Mouse (Mus musculus): ENCODE data around the gene Etv1. TPM values are rescaled to one million over a fixed set of nuclear protein-coding genes. Genes with fewer than 3 reads are reported as not detected.

Etv1 gene
- 1.9 and 4.2 TPM in 2 replicates for total RNA-seq (2017)

- peak; percentile 46; a peak in 3 of 4 replicates for ATAC-seq (replicated peaks in 1 of 2; ENCODE audit: insufficient read depth in 1 of 2, low FRiP score in 2 of 2, low TSS enrichment in 1 of 2, low read depth in 1 of 2, poor library complexity in 2 of 2, severe bottlenecking in 2 of 2)
Observed at GRCm38 (mm10) chr12:38779186-38779777, at the start of gene Etv1. Etv1 (plus strand) TSS chr12:38779380.

GRCm38 (mm10) chr12:38729661-38730060 lies 49.5 kb upstream of the Etv1 start:
- ATAC-seq (replicated peaks in 1 of 2; ENCODE audit: insufficient read depth in 1 of 2, low FRiP score in 2 of 2, low TSS enrichment in 1 of 2, low read depth in 1 of 2, poor library complexity in 2 of 2, severe bottlenecking in 2 of 2) = no peak

- no peak for ATAC-seq (replicated peaks in 1 of 2; ENCODE audit: insufficient read depth in 1 of 2, low FRiP score in 2 of 2, low TSS enrichment in 1 of 2, low read depth in 1 of 2, poor library complexity in 2 of 2, severe bottlenecking in 2 of 2)
Observed at GRCm38 (mm10) chr12:38730791-38731190, 48.4 kb upstream of the Etv1 start.

- ATAC-seq (replicated peaks in 1 of 2; ENCODE audit: insufficient read depth in 1 of 2, low FRiP score in 2 of 2, low TSS enrichment in 1 of 2, low read depth in 1 of 2, poor library complexity in 2 of 2, severe bottlenecking in 2 of 2) = peak in 1 of 2 experiments; percentile 65; a peak in 2 of 4 replicates
Observed at GRCm38 (mm10) chr12:38759322-38759721, 19.9 kb upstream of the Etv1 start.

- ATAC-seq (replicated peaks in 1 of 2; ENCODE audit: insufficient read depth in 1 of 2, low FRiP score in 2 of 2, low TSS enrichment in 1 of 2, low read depth in 1 of 2, poor library complexity in 2 of 2, severe bottlenecking in 2 of 2) = no peak
Observed at GRCm38 (mm10) chr12:38777316-38777715, 1.9 kb upstream of the Etv1 start.

GRCm38 (mm10) chr12:38777957-38778298 lies 1.3 kb upstream of the Etv1 start:
- ATAC-seq (replicated peaks in 1 of 2; ENCODE audit: insufficient read depth in 1 of 2, low FRiP score in 2 of 2, low TSS enrichment in 1 of 2, low read depth in 1 of 2, poor library complexity in 2 of 2, severe bottlenecking in 2 of 2) = peak in 1 of 2 experiments; percentile 3; a peak in 1 of 4 replicates

GRCm38 (mm10) chr12:38778299-38779075 lies 693 bp upstream of the Etv1 start:
- ATAC-seq (replicated peaks in 1 of 2; ENCODE audit: insufficient read depth in 1 of 2, low FRiP score in 2 of 2, low TSS enrichment in 1 of 2, low read depth in 1 of 2, poor library complexity in 2 of 2, severe bottlenecking in 2 of 2) = peak; percentile 89 to 90

- ATAC-seq (replicated peaks in 1 of 2; ENCODE audit: insufficient read depth in 1 of 2, low FRiP score in 2 of 2, low TSS enrichment in 1 of 2, low read depth in 1 of 2, poor library complexity in 2 of 2, severe bottlenecking in 2 of 2) = peak; percentile 26 to 43; a peak in 2 of 4 replicates
Observed at GRCm38 (mm10) chr12:38780006-38780954, 1.1 kb downstream of the Etv1 start.

GRCm38 (mm10) chr12:38780955-38781304 lies 1.8 kb downstream of the Etv1 start:
- ATAC-seq (replicated peaks in 1 of 2; ENCODE audit: insufficient read depth in 1 of 2, low FRiP score in 2 of 2, low TSS enrichment in 1 of 2, low read depth in 1 of 2, poor library complexity in 2 of 2, severe bottlenecking in 2 of 2) = no peak

GRCm38 (mm10) chr12:38781686-38782085 lies 2.5 kb downstream of the Etv1 start:
- no peak for ATAC-seq (replicated peaks in 1 of 2; ENCODE audit: insufficient read depth in 1 of 2, low FRiP score in 2 of 2, low TSS enrichment in 1 of 2, low read depth in 1 of 2, poor library complexity in 2 of 2, severe bottlenecking in 2 of 2)

GRCm38 (mm10) chr12:38783291-38783690 lies 4.1 kb downstream of the Etv1 start:
- ATAC-seq (replicated peaks in 1 of 2; ENCODE audit: insufficient read depth in 1 of 2, low FRiP score in 2 of 2, low TSS enrichment in 1 of 2, low read depth in 1 of 2, poor library complexity in 2 of 2, severe bottlenecking in 2 of 2) = no peak

- ATAC-seq (replicated peaks in 1 of 2; ENCODE audit: insufficient read depth in 1 of 2, low FRiP score in 2 of 2, low TSS enrichment in 1 of 2, low read depth in 1 of 2, poor library complexity in 2 of 2, severe bottlenecking in 2 of 2) = no peak
Observed at GRCm38 (mm10) chr12:38784221-38784620, 5.0 kb downstream of the Etv1 start.

- no peak for ATAC-seq (replicated peaks in 1 of 2; ENCODE audit: insufficient read depth in 1 of 2, low FRiP score in 2 of 2, low TSS enrichment in 1 of 2, low read depth in 1 of 2, poor library complexity in 2 of 2, severe bottlenecking in 2 of 2)
Observed at GRCm38 (mm10) chr12:38786571-38786970, 7.4 kb downstream of the Etv1 start.

- ATAC-seq (replicated peaks in 1 of 2; ENCODE audit: insufficient read depth in 1 of 2, low FRiP score in 2 of 2, low TSS enrichment in 1 of 2, low read depth in 1 of 2, poor library complexity in 2 of 2, severe bottlenecking in 2 of 2) = 0 out of 4 replicates have a peak, but pooled peaks of 1 of the 2 experiments have one; percentile 37
Observed at GRCm38 (mm10) chr12:38787704-38788103, 8.5 kb downstream of the Etv1 start.

- ATAC-seq (replicated peaks in 1 of 2; ENCODE audit: insufficient read depth in 1 of 2, low FRiP score in 2 of 2, low TSS enrichment in 1 of 2, low read depth in 1 of 2, poor library complexity in 2 of 2, severe bottlenecking in 2 of 2) = peak; percentile 48 to 62; a peak in 3 of 4 replicates
Observed at GRCm38 (mm10) chr12:38788621-38789020, 9.4 kb downstream of the Etv1 start.

GRCm38 (mm10) chr12:38789789-38790355 lies 10.7 kb downstream of the Etv1 start:
- no peak for ATAC-seq (replicated peaks in 1 of 2; ENCODE audit: insufficient read depth in 1 of 2, low FRiP score in 2 of 2, low TSS enrichment in 1 of 2, low read depth in 1 of 2, poor library complexity in 2 of 2, severe bottlenecking in 2 of 2)

- ATAC-seq (replicated peaks in 1 of 2; ENCODE audit: insufficient read depth in 1 of 2, low FRiP score in 2 of 2, low TSS enrichment in 1 of 2, low read depth in 1 of 2, poor library complexity in 2 of 2, severe bottlenecking in 2 of 2) = no peak
Observed at GRCm38 (mm10) chr12:38793076-38793475, 13.9 kb downstream of the Etv1 start.

Measured in hematopoietic stem cell, adult 5-6 weeks (primary cell).